Mouse (Mus musculus) liver, embryonic 14.5 days (tissue): Measurements from ENCODE around the gene Lmx1b.

ENCODE experiments used
- CTCF ChIP-seq: IDR thresholded peaks from 2 replicates; pipeline ENCODE4 v1.5.1; 2016; ENCODE audit warnings: antibody characterized with exemption, low read depth, control low read depth
- EP300 ChIP-seq: IDR thresholded peaks from 2 replicates; pipeline ENCODE4 v1.6.1; 2016; ENCODE audit warnings: antibody characterized with exemption, low read depth

DNA sequence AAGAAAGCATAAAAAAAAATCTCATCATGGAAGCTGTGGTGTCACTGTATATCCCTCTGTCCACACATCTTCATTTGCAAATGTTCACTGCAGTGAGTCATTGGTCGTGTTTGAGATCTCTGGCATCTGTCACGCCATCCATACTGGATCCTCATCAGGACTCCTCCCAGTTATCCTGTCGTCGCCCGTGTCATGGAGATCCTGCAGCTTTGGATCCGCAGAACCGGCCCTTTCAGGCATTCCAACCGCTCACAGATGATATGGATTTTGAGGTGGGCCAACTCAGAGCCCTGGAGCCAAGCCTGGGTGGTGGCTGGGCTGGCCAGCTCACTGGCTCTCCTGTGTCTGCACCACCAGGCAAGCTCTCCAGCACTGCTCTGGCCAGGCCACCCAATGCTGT is 84.7 kb downstream of the Lmx1b start:
- TF ChIP-seq CTCF (no peak), EP300 (no peak)
